Mouse (Mus musculus) neural tube, embryonic 13.5 days (tissue): Measurements from ENCODE around the gene Mad2l1. TPM values are rescaled to one million over a fixed set of nuclear protein-coding genes. Genes with fewer than 3 reads are reported as not detected.

Experiments used
- ATAC-seq: fragments of 200-750 bp; cut with Nextera tagmentation; 2 replicates; pipeline ENCODE4 v1.8.0; 2017; ENCODE audit warnings: low read depth, mild to moderate bottlenecking, moderate TSS enrichment, moderate library complexity
- H3K27ac ChIP-seq: fragments of 300-500 bp; sonication (generic); replicated peaks from 2 replicates; pipeline ENCODE4 v1.5.1; 2015; ENCODE audit warnings: moderate library complexity, mild to moderate bottlenecking, inconsistent platforms
- H3K27me3 ChIP-seq: fragments of 300-500 bp; sonication (generic); 2 replicates; pipeline ENCODE4 v1.6.1; 2015; ENCODE audit warnings: mild to moderate bottlenecking, inconsistent platforms
- H3K36me3 ChIP-seq: fragments of 300-500 bp; sonication (generic); 2 replicates; pipeline ENCODE4 v1.6.1; 2015; ENCODE audit warnings: mild to moderate bottlenecking, inconsistent platforms
- H3K4me1 ChIP-seq: fragments of 300-500 bp; sonication (generic); replicated peaks from 2 replicates; pipeline ENCODE4 v1.6.1; 2015; ENCODE audit warnings: inconsistent platforms
- H3K4me2 ChIP-seq: fragments of 300-500 bp; sonication (generic); 2 replicates; pipeline ENCODE4 v1.6.1; 2015; ENCODE audit warnings: inconsistent platforms, mild to moderate bottlenecking, moderate library complexity
- H3K4me3 ChIP-seq: fragments of 300-500 bp; sonication (generic); 2 replicates; pipeline ENCODE4 v1.5.1; 2015; ENCODE audit warnings: mild to moderate bottlenecking, inconsistent platforms
- H3K9ac ChIP-seq: fragments of 300-500 bp; sonication (generic); 2 replicates; pipeline ENCODE4 v1.6.1; 2015; ENCODE audit warnings: moderate library complexity, mild to moderate bottlenecking, inconsistent platforms
- H3K9me3 ChIP-seq: fragments of 300-500 bp; sonication (generic); 2 replicates; pipeline ENCODE4 v1.6.1; 2016; ENCODE audit warnings: inconsistent platforms
- WGBS: fragments of 180-500 bp; shearing (Covaris S2); methylation state at CpG from one replicate; pipeline ENCODE4 v1.1.7; 2015; 5-methylcytosine and 5-hydroxymethylcytosine counted together
- polyA plus RNA-seq: library from polyadenylated mRNA; unstranded; fragments of >200 nt; fragmentation: Nextera tagmentation; extraction: Ambion mirVana; gene quantifications from 2 replicates; pipeline ENCODE4 v1.2.1, GENCODE M21; 2015

Mad2l1 gene
- 22.0 and 24.6 TPM in 2 replicates for polyA plus RNA-seq

DNA sequence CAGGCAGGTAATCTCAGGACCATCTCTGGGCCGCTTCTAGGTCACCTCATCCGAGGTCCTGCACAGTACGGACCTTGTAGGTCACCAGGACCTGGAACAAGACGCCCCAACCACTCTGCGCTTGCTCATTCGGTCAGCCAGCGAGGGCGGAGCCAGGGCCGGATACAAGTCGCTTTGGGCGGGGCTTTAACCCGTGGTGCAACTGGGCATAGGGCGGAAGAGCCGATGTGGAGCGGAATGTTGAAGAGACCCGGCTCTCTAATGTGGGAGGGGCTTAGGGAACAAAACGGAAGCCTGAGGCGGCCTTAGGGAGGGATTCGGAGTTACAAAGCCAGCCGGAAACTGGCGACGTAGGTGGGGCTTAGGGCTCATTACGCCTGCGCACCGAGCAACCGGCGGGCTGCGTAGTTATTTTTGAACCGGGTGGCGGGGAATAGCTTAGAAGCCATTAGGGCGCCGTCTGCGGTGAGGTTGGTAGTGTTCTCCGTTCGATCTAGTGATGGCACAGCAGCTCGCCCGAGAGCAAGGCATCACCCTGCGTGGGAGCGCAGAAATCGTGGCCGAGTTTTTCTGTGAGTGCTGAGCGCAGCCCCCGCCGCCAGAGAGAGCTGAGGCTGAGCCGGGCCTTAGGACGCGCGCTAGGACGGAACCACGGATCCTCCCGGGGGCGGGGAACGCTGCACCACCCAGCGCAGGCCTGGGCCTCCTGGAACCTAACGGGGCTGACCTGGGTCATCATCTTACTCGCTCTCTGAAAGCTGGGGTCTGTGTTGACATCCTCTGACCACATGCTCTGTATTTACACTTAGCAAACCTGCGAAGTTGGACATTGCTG is at the start of gene Mad2l1:
TSS of gene Mad2l1 (plus strand) at position 363 of the 835 bp plus-strand sequence.
- under 1% methylated on average over 57 of the region's 57 CpGs for WGBS

DNA sequence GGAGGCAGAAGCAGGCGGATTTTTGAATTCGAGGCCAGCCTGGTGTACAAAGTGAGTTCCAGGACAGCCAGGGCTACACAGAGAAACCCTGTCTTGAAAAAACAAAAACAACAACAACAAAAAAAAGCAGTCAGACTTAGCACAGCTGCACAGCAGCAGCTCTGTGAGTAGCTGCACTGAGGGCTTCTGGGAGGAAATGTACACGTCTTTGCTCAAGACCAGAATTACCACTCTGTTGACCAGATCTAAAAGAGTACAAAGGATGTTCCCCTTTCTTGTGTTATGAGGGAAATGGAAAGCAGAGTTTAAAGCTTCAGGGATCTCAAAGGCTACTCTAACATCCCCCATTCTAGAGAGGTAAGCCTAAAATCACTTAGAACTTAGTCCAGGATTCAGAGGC is 41.5 kb upstream of the Mad2l1 start:
- Histone ChIP-seq H3K4me2 (no peak overlapping the region), H3K27me3 (no peaks in the 10 kb centered on the region), H3K27ac (no peak overlapping the region), H3K9ac (no peak overlapping the region), H3K4me1 (no peaks in the 10 kb centered on the region), H3K4me3 (no peak overlapping the region), H3K36me3 (no peaks in the 10 kb centered on the region), H3K9me3 (no peaks in the 10 kb centered on the region)
- 87% methylated on average over 3 of the region's 3 CpGs for WGBS
- no peak for ATAC-seq

More for the DNA sequence above, at the start of gene Mad2l1:
- Histone ChIP-seq H3K4me3 (peak within 1 kb of the TSS; percentile 78), H3K36me3 (no peaks in the 10 kb centered on the region), H3K4me2 (peak within 1 kb of the TSS; percentile 77), H3K9ac (peak within 1 kb of the TSS; percentile 78), H3K9me3 (no peaks in the 10 kb centered on the region), H3K4me1 (peaks cover 20% of the 10 kb centered on the region), H3K27ac (peak within 1 kb of the TSS; percentile 86), H3K27me3 (no peaks in the 10 kb centered on the region)
- ATAC-seq, result peak; percentile 99

DNA sequence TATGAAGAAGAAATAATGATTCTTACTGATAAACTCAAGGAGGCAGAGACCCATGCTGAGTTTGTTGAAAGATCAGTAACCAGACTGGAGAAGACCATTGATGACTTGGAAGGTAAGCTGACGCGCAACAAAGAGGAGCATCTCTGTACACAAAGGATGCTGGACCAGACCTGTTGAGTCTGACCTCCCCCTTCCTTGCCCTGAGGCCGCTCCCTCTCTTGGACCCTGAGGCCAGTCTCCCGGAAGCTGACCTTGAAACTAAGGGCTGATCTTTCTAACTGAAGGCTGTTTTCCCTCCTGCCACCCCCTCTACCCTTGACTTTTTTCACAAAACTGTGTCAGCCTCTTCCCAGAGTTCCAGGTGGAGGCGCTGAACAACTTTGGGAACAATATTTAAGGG is 18.8 kb upstream of the Mad2l1 start:
- Histone ChIP-seq H3K27ac (no peak overlapping the region), H3K9ac (no peak overlapping the region), H3K4me2 (no peak overlapping the region), H3K9me3 (no peaks in the 10 kb centered on the region), H3K36me3 (no peaks in the 10 kb centered on the region), H3K4me3 (no peak overlapping the region), H3K4me1 (no peaks in the 10 kb centered on the region), H3K27me3 (no peaks in the 10 kb centered on the region)
- WGBS, result 91% methylated on average over 5 of the region's 5 CpGs
- no peak for ATAC-seq

DNA sequence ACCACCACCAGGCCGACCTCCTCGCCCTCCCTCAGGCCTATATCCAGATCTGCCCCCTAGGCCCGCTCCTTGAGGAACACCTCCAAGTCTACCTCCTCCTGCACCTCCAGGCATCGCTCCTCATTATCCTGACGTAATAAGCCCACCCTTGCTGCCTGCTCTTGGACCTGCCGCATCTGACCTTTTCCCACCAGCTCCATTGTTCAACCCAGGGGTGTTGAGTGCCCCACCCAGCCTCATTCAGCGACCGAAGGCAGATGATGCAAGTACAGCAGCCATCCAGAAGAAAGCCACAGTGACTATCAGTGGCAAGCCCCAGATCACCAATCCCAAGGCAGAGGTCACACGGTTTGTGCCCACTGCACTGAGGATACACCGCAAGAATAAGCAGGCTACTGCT is 6.8 kb upstream of the Mad2l1 start:
- ATAC-seq, result no peak
- Histone ChIP-seq H3K4me2 (no peak overlapping the region), H3K9ac (no peak overlapping the region), H3K27ac (no peak overlapping the region), H3K4me1 (no peaks in the 10 kb centered on the region), H3K9me3 (no peaks in the 10 kb centered on the region), H3K4me3 (no peak overlapping the region), H3K36me3 (no peaks in the 10 kb centered on the region), H3K27me3 (no peaks in the 10 kb centered on the region)
- WGBS, result 91% methylated on average over 10 of the region's 10 CpGs

DNA sequence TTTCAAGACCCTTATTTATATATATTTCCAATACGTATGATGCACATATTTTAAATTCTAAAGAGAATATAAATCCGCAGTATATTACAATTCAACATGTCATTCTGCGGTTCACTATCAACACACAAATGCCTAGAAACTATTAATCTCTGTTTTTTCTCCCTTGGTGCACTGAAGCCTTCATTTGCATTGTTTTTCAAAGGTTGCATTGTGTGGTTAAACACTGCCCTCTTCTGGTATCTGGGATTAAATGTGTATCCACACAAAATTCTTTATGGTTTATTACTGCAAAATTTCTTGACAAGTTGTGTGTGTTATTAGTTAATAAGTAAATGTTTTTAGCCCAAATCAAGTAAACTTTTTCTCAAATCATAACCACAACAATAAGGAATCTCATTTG is 1.9 kb upstream of the Mad2l1 start:
- H3K9me3 ChIP-seq, result no peaks in the 10 kb centered on the region
- H3K36me3 ChIP-seq, result no peaks in the 10 kb centered on the region
- H3K4me1 ChIP-seq, result peaks cover 20% of the 10 kb centered on the region
- H3K27me3 ChIP-seq, result no peaks in the 10 kb centered on the region
- WGBS, result 28% methylated on average over 3 of the region's 3 CpGs
- ATAC-seq, result no peak
- H3K4me3 ChIP-seq, result no peak overlapping the region
- no peak overlapping the region for H3K27ac ChIP-seq
- no peak overlapping the region for H3K4me2 ChIP-seq
- H3K9ac ChIP-seq, result no peak overlapping the region

DNA sequence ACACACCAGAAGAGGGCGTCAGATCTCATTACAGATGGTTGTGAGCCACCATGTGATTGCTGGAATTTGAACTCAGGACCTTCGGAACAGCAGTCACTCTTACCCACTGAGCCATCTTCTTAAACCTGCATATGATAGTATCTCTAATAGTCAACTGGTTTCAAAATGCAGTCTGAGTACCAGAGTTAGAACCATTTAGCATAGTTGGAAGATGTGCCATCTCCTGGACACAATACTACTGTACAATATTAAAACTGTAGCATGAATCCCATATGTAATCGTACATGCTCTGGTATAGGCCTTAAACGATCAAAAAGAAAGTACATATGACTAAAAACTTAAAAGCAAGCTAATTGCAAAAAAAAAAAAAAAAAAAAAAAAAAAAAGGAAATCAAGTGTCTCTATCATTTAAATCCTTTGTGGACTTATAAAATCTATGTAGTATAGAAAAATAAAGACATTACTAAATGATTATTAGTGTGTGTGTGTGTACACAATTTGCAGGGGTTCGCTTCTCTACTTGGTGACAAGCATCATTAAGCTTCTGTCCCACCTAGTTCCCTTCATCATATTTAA is 736 bp upstream of the Mad2l1 start:
- Histone ChIP-seq H3K9me3 (no peaks in the 10 kb centered on the region), H3K9ac (peak overlapping the region; percentile 64), H3K4me3 (peak overlapping the region; percentile 78), H3K4me1 (peaks cover 20% of the 10 kb centered on the region), H3K27ac (peak overlapping the region; percentile 86), H3K27me3 (no peaks in the 10 kb centered on the region), H3K36me3 (no peaks in the 10 kb centered on the region), H3K4me2 (peak overlapping the region; percentile 77)
- no peak for ATAC-seq
- WGBS, result 80% methylated on average over 5 of the region's 5 CpGs

DNA sequence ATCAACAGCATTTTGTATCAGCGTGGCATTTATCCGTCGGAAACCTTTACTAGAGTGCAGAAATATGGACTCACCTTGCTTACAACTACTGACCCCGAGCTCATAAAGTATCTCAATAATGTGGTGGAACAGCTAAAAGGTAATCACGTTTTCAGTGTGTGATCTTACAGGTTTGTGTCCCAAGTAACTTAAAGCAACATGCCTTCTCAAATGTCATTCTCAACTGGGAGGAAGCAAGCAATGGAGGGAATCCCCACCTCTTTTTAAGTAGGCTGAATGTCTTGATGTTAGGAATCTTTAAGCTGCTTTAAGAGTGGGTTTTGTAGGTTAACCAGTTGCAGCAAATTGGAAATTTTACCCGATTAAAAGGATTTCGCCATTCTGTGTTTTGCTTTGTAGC is 776 bp downstream of the Mad2l1 start:
- Histone ChIP-seq H3K4me2 (peak overlapping the region; percentile 77), H3K9ac (peak overlapping the region; percentile 78), H3K27ac (0 out of 2 replicates have a peak overlapping the region, but pooled peaks have one; percentile 71), H3K4me1 (peaks cover 20% of the 10 kb centered on the region), H3K36me3 (no peaks in the 10 kb centered on the region), H3K9me3 (no peaks in the 10 kb centered on the region), H3K4me3 (peak overlapping the region; percentile 78), H3K27me3 (no peaks in the 10 kb centered on the region)
- ATAC-seq, result no peak
- WGBS, result 17% methylated on average over 7 of the region's 7 CpGs

DNA sequence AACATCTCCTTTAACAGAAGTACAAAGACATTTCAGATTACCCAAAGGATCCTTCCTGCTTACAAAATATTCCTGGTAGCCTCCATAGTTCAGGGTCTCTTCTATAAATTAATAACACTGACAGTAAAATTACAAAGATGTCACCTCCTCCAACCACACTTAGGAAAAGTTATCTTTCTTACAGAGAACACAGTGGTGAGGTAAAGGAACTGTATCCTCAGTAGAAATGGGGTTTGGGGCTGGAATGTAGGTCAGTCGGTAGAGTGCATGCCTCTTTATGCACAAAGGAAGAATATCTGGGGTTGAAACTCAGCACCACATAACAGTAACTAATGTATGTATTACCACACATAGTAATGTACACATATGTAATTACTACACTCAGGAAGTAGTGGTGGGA is 24.8 kb downstream of the Mad2l1 start, which contains the start of gene Vmn1r32:
TSS of gene Vmn1r32 (minus strand) at position 101 of the 400 bp plus-strand sequence.
- no peak for ATAC-seq
- H3K9me3 ChIP-seq, result no peaks in the 10 kb centered on the region
- no peak within 1 kb of the TSS for H3K27ac ChIP-seq
- WGBS, result 78% methylated on average over 1 of the region's 1 CpGs
- no peak within 1 kb of the TSS for H3K4me2 ChIP-seq
- no peaks in the 10 kb centered on the region for H3K27me3 ChIP-seq
- no peak within 1 kb of the TSS for H3K9ac ChIP-seq
- no peaks in the 10 kb centered on the region for H3K4me1 ChIP-seq
- no peaks in the 10 kb centered on the region for H3K36me3 ChIP-seq
- H3K4me3 ChIP-seq, result no peak within 1 kb of the TSS

DNA sequence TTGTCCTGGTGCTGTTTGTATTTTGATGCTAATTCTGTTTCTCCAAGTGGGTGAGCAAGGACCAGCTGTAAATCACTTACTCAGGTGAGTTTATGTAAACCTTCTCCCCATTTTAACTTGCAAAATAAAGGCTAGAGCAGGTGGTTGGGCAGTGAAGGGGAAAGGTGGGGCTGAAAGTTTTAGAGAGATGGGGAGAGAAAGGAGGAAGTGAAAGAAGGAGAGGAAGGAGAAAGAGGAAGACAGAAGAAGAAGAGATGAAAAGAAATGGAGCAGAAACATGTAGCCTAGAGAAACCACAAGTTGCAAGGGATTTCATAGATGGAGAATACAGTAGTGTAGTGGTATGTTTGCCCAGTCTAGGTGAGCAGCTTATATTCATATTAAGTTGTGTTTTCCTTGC is 60.6 kb downstream of the Mad2l1 start:
- no peak for ATAC-seq
- Histone ChIP-seq H3K4me2 (no peak overlapping the region), H3K9me3 (no peaks in the 10 kb centered on the region), H3K36me3 (no peaks in the 10 kb centered on the region), H3K27ac (no peak overlapping the region), H3K4me3 (no peak overlapping the region), H3K9ac (no peak overlapping the region), H3K4me1 (no peaks in the 10 kb centered on the region), H3K27me3 (no peaks in the 10 kb centered on the region)

Other genes with a start within 250 kb of the Mad2l1 start
- 0.07 TPM in 1 of 2 replicates, not detected in the other for gene Vmn1r32, start 24.7 kb downstream of the Mad2l1 start, polyA plus RNA-seq
- gene Vmn1r33, start 82.9 kb downstream of the Mad2l1 start, polyA plus RNA-seq, result not detected in 2 replicates
- gene Vmn1r34, start 108.5 kb downstream of the Mad2l1 start, polyA plus RNA-seq, result not detected in 2 replicates
- not detected in 2 replicates for gene Vmn1r35, start 150.5 kb downstream of the Mad2l1 start, polyA plus RNA-seq
- not detected in 2 replicates for gene Vmn1r36, start 183.8 kb downstream of the Mad2l1 start, polyA plus RNA-seq
- not detected in 2 replicates for gene Vmn1r37, start 194.0 kb downstream of the Mad2l1 start, polyA plus RNA-seq
- not detected in 2 replicates for gene Vmn1r38, start 247.2 kb downstream of the Mad2l1 start, polyA plus RNA-seq